Mouse (Mus musculus) embryonic facial prominence, embryonic 10.5 days (tissue): ENCODE data around the gene Mctp2. TPM values are rescaled to one million over a fixed set of nuclear protein-coding genes. Genes with fewer than 3 reads are reported as not detected.

ENCODE experiments used
- DNase-seq: peaks from one replicate; pipeline ENCODE4 v3.0.0-alpha.2; 2017; ENCODE audit warnings: low spot score
- H3K27ac ChIP-seq: fragments of 300-500 bp; sonication (generic); replicated peaks from 2 replicates; pipeline ENCODE4 v1.5.1; 2016; ENCODE audit warnings: mild to moderate bottlenecking
- H3K27me3 ChIP-seq: fragments of 300-500 bp; sonication (generic); replicated peaks from 2 replicates; pipeline ENCODE4 v1.6.1; 2016; ENCODE audit warnings: low read depth, mild to moderate bottlenecking; ENCODE audit not compliant: poor library complexity, severe bottlenecking
- H3K36me3 ChIP-seq: fragments of 300-500 bp; sonication (generic); replicated peaks from 2 replicates; pipeline ENCODE4 v1.6.1; 2016; ENCODE audit warnings: mild to moderate bottlenecking, moderate library complexity
- H3K4me1 ChIP-seq: fragments of 300-500 bp; sonication (generic); 2 replicates; pipeline ENCODE4 v1.6.1; 2016
- H3K4me3 ChIP-seq: fragments of 300-500 bp; sonication (generic); 2 replicates; pipeline ENCODE4 v1.5.1; 2016; ENCODE audit warnings: mild to moderate bottlenecking, moderate library complexity
- H3K9me3 ChIP-seq: fragments of 300-500 bp; sonication (generic); 2 replicates; pipeline ENCODE4 v1.6.1; 2016; ENCODE audit warnings: mild to moderate bottlenecking
- WGBS: fragments of 180-500 bp; shearing (Covaris S2); methylation state at CpG from one replicate; pipeline ENCODE4 v1.1.7; 2016; 5-methylcytosine and 5-hydroxymethylcytosine counted together
- polyA plus RNA-seq: library from polyadenylated mRNA; unstranded; fragments of >200 nt; fragmentation: Nextera tagmentation; extraction: Ambion mirVana; gene quantifications from 2 replicates; pipeline ENCODE4 v1.2.1, GENCODE M21; 2016

Gene Mctp2
- polyA plus RNA-seq, 1 experiment from 2014 or later, result 0.51 TPM

GRCm38 (mm10) chr7:72301667-72302066, 4.7 kb downstream of the Mctp2 start:
- Histone ChIP-seq H3K9me3 (no peaks in the 10 kb centered on the region), H3K27me3 (peaks cover 20% of the 10 kb centered on the region), H3K36me3 (no peaks in the 10 kb centered on the region), H3K4me1 (peaks cover 14% of the 10 kb centered on the region), H3K4me3 (no peak overlapping the region), H3K27ac (no peak overlapping the region)
- 71% methylated on average over 4 of the region's 4 CpGs for WGBS
- DNase-seq, result no peak

GRCm38 (mm10) chr7:72299726-72300125, 6.7 kb downstream of the Mctp2 start:
- peaks cover under 1% of the 10 kb centered on the region; the same call in 1 of the 2 replicates for H3K27me3 ChIP-seq

GRCm38 (mm10) chr7:72297013-72297412, 9.4 kb downstream of the Mctp2 start:
- no peaks in the 10 kb centered on the region for H3K9me3 ChIP-seq
- H3K36me3 ChIP-seq, result no peaks in the 10 kb centered on the region
- DNase-seq, result no peak
- no peaks in the 10 kb centered on the region for H3K27me3 ChIP-seq
- WGBS, result 90% methylated on average over 5 of the region's 5 CpGs
- H3K4me1 ChIP-seq, result no peaks in the 10 kb centered on the region
- H3K27ac ChIP-seq, result no peak overlapping the region
- H3K4me3 ChIP-seq, result no peak overlapping the region

More at GRCm38 (mm10) chr7:72299726-72300125, 6.7 kb downstream of the Mctp2 start:
- Histone ChIP-seq H3K4me3 (no peak overlapping the region), H3K36me3 (no peaks in the 10 kb centered on the region), H3K4me1 (no peaks in the 10 kb centered on the region), H3K27ac (no peak overlapping the region), H3K9me3 (no peaks in the 10 kb centered on the region)
- 86% methylated on average over 6 of the region's 6 CpGs for WGBS
- DNase-seq, result no peak

- Histone ChIP-seq H3K9me3 (no peaks in the 10 kb centered on the region), H3K27ac (no peak overlapping the region), H3K36me3 (no peaks in the 10 kb centered on the region), H3K4me1 (no peaks in the 10 kb centered on the region), H3K27me3 (no peaks in the 10 kb centered on the region), H3K4me3 (no peak overlapping the region)
- 80% methylated on average over 2 of the region's 2 CpGs for WGBS
- DNase-seq, result no peak
Measured at GRCm38 (mm10) chr7:72296171-72296570, 10.2 kb downstream of the Mctp2 start.

- no peaks in the 10 kb centered on the region for H3K36me3 ChIP-seq
- WGBS, result 76% methylated on average over 2 of the region's 2 CpGs
- no peaks in the 10 kb centered on the region for H3K27me3 ChIP-seq
- no peaks in the 10 kb centered on the region for H3K4me1 ChIP-seq
- no peaks in the 10 kb centered on the region for H3K9me3 ChIP-seq
- H3K4me3 ChIP-seq, result no peak overlapping the region
- DNase-seq, result no peak
- no peak overlapping the region for H3K27ac ChIP-seq
Measured at GRCm38 (mm10) chr7:72294886-72295285, 11.5 kb downstream of the Mctp2 start.

GRCm38 (mm10) chr7:72293784-72294538, 12.4 kb downstream of the Mctp2 start:
- no peak overlapping the region for H3K4me3 ChIP-seq
- no peaks in the 10 kb centered on the region for H3K4me1 ChIP-seq
- DNase-seq, result no peak
- H3K27me3 ChIP-seq, result no peaks in the 10 kb centered on the region
- H3K27ac ChIP-seq, result no peak overlapping the region
- WGBS, result 80% methylated on average over 4 of the region's 4 CpGs
- H3K36me3 ChIP-seq, result no peaks in the 10 kb centered on the region
- no peaks in the 10 kb centered on the region for H3K9me3 ChIP-seq

GRCm38 (mm10) chr7:72292232-72292913, 14.0 kb downstream of the Mctp2 start:
- H3K4me3 ChIP-seq, result no peak overlapping the region
- DNase-seq, result no peak
- no peaks in the 10 kb centered on the region for H3K9me3 ChIP-seq
- WGBS, result 90% methylated on average over 8 of the region's 8 CpGs
- H3K4me1 ChIP-seq, result no peaks in the 10 kb centered on the region
- H3K27ac ChIP-seq, result no peak overlapping the region
- no peaks in the 10 kb centered on the region for H3K27me3 ChIP-seq
- H3K36me3 ChIP-seq, result no peaks in the 10 kb centered on the region

- no peaks in the 10 kb centered on the region for H3K9me3 ChIP-seq
- H3K36me3 ChIP-seq, result no peaks in the 10 kb centered on the region
- DNase-seq, result no peak
- no peak overlapping the region for H3K4me3 ChIP-seq
- 0 out of 2 replicates have a peak, but pooled peaks cover 3% of the 10 kb centered on the region for H3K4me1 ChIP-seq
- WGBS, result 69% methylated on average over 3 of the region's 3 CpGs
- H3K27me3 ChIP-seq, result no peaks in the 10 kb centered on the region
- H3K27ac ChIP-seq, result no peak overlapping the region
Measured at GRCm38 (mm10) chr7:72280721-72281120, 25.7 kb downstream of the Mctp2 start.

- Histone ChIP-seq H3K4me1 (0 out of 2 replicates have a peak, but pooled peaks cover 3% of the 10 kb centered on the region), H3K4me3 (no peak overlapping the region), H3K27ac (no peak overlapping the region), H3K9me3 (no peaks in the 10 kb centered on the region), H3K27me3 (no peaks in the 10 kb centered on the region), H3K36me3 (no peaks in the 10 kb centered on the region)
- 86% methylated on average over 2 of the region's 2 CpGs for WGBS
- DNase-seq, result no peak
Measured at GRCm38 (mm10) chr7:72278412-72278811, 28.0 kb downstream of the Mctp2 start.

GRCm38 (mm10) chr7:72275513-72275912, 30.9 kb downstream of the Mctp2 start:
- Histone ChIP-seq H3K4me3 (no peak overlapping the region), H3K27ac (no peak overlapping the region), H3K9me3 (no peaks in the 10 kb centered on the region), H3K27me3 (no peaks in the 10 kb centered on the region), H3K36me3 (no peaks in the 10 kb centered on the region), H3K4me1 (no peaks in the 10 kb centered on the region)
- DNase-seq, result no peak
- 85% methylated on average over 5 of the region's 5 CpGs for WGBS

- no peak overlapping the region for H3K4me3 ChIP-seq
- H3K27ac ChIP-seq, result no peak overlapping the region
- 86% methylated on average over 6 of the region's 6 CpGs for whole genome bisulfite sequencing
- no peaks in the 10 kb centered on the region for H3K9me3 ChIP-seq
- H3K36me3 ChIP-seq, result no peaks in the 10 kb centered on the region
- DNase-seq, result no peak
- no peaks in the 10 kb centered on the region for H3K27me3 ChIP-seq
- H3K4me1 ChIP-seq, result no peaks in the 10 kb centered on the region
Measured at GRCm38 (mm10) chr7:72271546-72271945, 34.9 kb downstream of the Mctp2 start.

- Histone ChIP-seq H3K9me3 (no peaks in the 10 kb centered on the region), H3K4me1 (no peaks in the 10 kb centered on the region), H3K4me3 (no peak overlapping the region), H3K36me3 (no peaks in the 10 kb centered on the region), H3K27me3 (no peaks in the 10 kb centered on the region), H3K27ac (no peak overlapping the region)
- WGBS, result 84% methylated on average over 6 of the region's 6 CpGs
- no peak for DNase-seq
Measured at GRCm38 (mm10) chr7:72269994-72270393, 36.4 kb downstream of the Mctp2 start.
